Mouse (Mus musculus) bone marrow macrophage, adult 2 months (primary cell): ENCODE results near the gene Gm28710.

Experiments
- CTCF ChIP-seq: IDR thresholded peaks from 2 replicates; pipeline ENCODE4 v1.5.1; 2012; ENCODE audit warnings: low read depth, mild to moderate bottlenecking, low read length, moderate library complexity
- POLR2A ChIP-seq: IDR thresholded peaks from 2 replicates; pipeline ENCODE4 v1.6.1; 2012; ENCODE audit warnings: mild to moderate bottlenecking, low read depth, low read length, borderline replicate concordance

- TF ChIP-seq CTCF (no peak), POLR2A (no peak)
These were observed 77.8 kb downstream of the Gm28710 start for GRCm38 (mm10) chr5:16869309-16869915.
